Mouse (Mus musculus): ENCODE results near the gene Pigyl. TPM values are rescaled to one million over a fixed set of nuclear protein-coding genes. Genes with fewer than 3 reads are reported as not detected.

The Pigyl gene
- 9.3 TPM for polyA plus RNA-seq (2015; fragmentation: Illumina TruSeq; extraction: RNeasy Lipid Tissue Mini Kit (QIAGEN cat#74804); ENCODE audit: insufficient read depth, low read depth, low replicate concordance)

GRCm38 (mm10) chr9:22156497-22157245 is at the start of gene Pigyl:
Pigyl (plus strand) TSS chr9:22156846.

GRCm38 (mm10) chr9:22116740-22117426 is 39.8 kb upstream of the Pigyl start, which contains the start of gene Elof1:
Elof1 (minus strand) TSS chr9:22117172.

DNA sequence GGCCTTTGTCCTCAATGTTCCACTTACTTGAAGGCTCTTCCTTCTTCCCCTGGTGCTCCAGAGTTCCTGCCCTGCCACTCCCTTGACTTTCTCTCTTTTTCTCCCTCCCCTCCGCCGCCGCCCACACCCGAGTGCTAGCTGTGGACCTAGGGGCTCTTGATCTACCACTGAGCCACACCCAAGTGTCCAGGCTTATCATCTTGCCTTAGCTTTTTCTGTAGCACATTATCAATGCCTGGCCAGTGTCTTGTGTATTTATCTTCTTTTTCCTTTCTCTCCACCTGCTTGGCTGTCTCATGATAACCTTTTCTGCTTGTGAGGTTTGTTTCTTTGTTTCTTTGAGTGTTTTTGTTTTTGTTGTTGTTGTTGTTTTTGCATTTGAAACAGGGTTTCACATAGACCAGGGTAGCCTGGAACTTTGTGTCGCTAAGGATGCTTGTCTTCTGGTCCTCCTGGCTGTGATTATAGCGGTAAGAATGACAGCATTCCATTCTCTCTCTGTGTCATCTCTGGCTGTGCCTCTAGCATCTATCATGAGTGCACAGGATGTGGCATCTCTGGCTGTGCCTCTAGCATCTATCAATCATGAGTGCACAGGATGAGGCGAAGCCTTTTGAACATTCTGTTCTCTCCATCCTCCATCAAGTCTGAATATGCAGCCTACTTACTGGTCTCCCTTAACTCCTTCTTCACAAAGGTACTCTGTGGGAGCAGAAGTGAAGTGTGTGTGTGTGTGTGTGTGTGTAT is 20.8 kb upstream of the Pigyl start, which contains the start of gene Acp5:
Gene Acp5 (minus strand): TSS at position 68 of the 747 bp plus-strand sequence.

DNA sequence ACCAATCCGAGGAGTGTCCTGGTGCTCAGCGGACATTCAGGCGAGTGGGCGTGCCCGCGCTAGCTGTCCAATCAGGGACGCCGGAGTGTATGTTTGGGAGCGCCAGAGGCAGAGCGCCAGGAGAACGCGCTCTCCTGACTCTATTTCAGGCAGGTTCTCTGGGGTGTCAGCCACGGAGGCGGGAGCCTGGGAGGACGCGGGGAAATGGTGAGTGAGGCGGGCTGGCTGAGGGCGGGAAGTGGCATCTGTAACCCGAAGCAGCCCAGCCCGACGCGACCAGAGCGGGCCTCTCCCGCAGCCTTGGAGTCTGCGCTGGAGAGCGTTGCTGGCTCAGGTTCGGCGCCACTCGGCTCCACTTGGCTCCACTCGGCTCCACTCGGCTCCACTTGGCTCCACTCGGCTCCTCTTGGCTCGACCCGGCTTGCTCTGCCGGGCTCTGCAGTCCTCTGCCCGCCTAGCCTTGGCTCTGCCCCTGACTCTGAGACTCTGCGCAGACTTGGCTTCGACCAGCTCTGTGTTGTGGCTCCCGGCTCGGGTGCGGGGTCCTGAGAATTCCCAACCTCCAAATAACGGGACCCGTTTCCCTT is 31.5 kb downstream of the Pigyl start, which contains the start of gene Zfp872:
Gene Zfp872 (plus strand): TSS at position 66 of the 587 bp plus-strand sequence.

Other genes starting within 250 kb of the Pigyl start
- gene Rab3d, start 238.7 kb upstream of the Pigyl start, polyA plus RNA-seq (2015; fragmentation: Illumina TruSeq; extraction: RNeasy Lipid Tissue Mini Kit (QIAGEN cat#74804); ENCODE audit: insufficient read depth, low read depth, low replicate concordance) = 25.1 TPM
- 3.1 TPM for gene Ccdc159, start 229.4 kb upstream of the Pigyl start, polyA plus RNA-seq (2015; fragmentation: Illumina TruSeq; extraction: RNeasy Lipid Tissue Mini Kit (QIAGEN cat#74804); ENCODE audit: insufficient read depth, low read depth, low replicate concordance)
- 27.1 TPM for gene Tmem205, start 229.3 kb upstream of the Pigyl start, polyA plus RNA-seq (2015; fragmentation: Illumina TruSeq; extraction: RNeasy Lipid Tissue Mini Kit (QIAGEN cat#74804); ENCODE audit: insufficient read depth, low read depth, low replicate concordance)
- gene Plppr2, start 219.8 kb upstream of the Pigyl start, polyA plus RNA-seq (2015; fragmentation: Illumina TruSeq; extraction: RNeasy Lipid Tissue Mini Kit (QIAGEN cat#74804); ENCODE audit: insufficient read depth, low read depth, low replicate concordance) = 4.7 TPM
- 3.1 TPM for gene Swsap1, start 201.1 kb upstream of the Pigyl start, polyA plus RNA-seq (2015; fragmentation: Illumina TruSeq; extraction: RNeasy Lipid Tissue Mini Kit (QIAGEN cat#74804); ENCODE audit: insufficient read depth, low read depth, low replicate concordance)
- gene Epor, start 193.3 kb upstream of the Pigyl start, polyA plus RNA-seq (2015; fragmentation: Illumina TruSeq; extraction: RNeasy Lipid Tissue Mini Kit (QIAGEN cat#74804); ENCODE audit: insufficient read depth, low read depth, low replicate concordance) = not detected
- gene Rgl3, start 167.4 kb upstream of the Pigyl start, polyA plus RNA-seq (2015; fragmentation: Illumina TruSeq; extraction: RNeasy Lipid Tissue Mini Kit (QIAGEN cat#74804); ENCODE audit: insufficient read depth, low read depth, low replicate concordance) = 8.2 TPM
- gene Ccdc151, start 154.2 kb upstream of the Pigyl start, polyA plus RNA-seq (2015; fragmentation: Illumina TruSeq; extraction: RNeasy Lipid Tissue Mini Kit (QIAGEN cat#74804); ENCODE audit: insufficient read depth, low read depth, low replicate concordance) = not detected
- 16.0 TPM for gene Prkcsh, start 154.0 kb upstream of the Pigyl start, polyA plus RNA-seq (2015; fragmentation: Illumina TruSeq; extraction: RNeasy Lipid Tissue Mini Kit (QIAGEN cat#74804); ENCODE audit: insufficient read depth, low read depth, low replicate concordance)
- gene Elavl3, start 104.8 kb upstream of the Pigyl start, polyA plus RNA-seq (2015; fragmentation: Illumina TruSeq; extraction: RNeasy Lipid Tissue Mini Kit (QIAGEN cat#74804); ENCODE audit: insufficient read depth, low read depth, low replicate concordance) = 0.20 TPM
- gene Gm49318, start 85.6 kb upstream of the Pigyl start, polyA plus RNA-seq (2015; fragmentation: Illumina TruSeq; extraction: RNeasy Lipid Tissue Mini Kit (QIAGEN cat#74804); ENCODE audit: insufficient read depth, low read depth, low replicate concordance) = 1.6 TPM
- 3.8 TPM for gene Zfp653, start 85.5 kb upstream of the Pigyl start, polyA plus RNA-seq (2015; fragmentation: Illumina TruSeq; extraction: RNeasy Lipid Tissue Mini Kit (QIAGEN cat#74804); ENCODE audit: insufficient read depth, low read depth, low replicate concordance)
- gene Ecsit, start 71.4 kb upstream of the Pigyl start, polyA plus RNA-seq (2015; fragmentation: Illumina TruSeq; extraction: RNeasy Lipid Tissue Mini Kit (QIAGEN cat#74804); ENCODE audit: insufficient read depth, low read depth, low replicate concordance) = 7.1 TPM
- 3.7 TPM for gene Cnn1, start 57.6 kb upstream of the Pigyl start, polyA plus RNA-seq (2015; fragmentation: Illumina TruSeq; extraction: RNeasy Lipid Tissue Mini Kit (QIAGEN cat#74804); ENCODE audit: insufficient read depth, low read depth, low replicate concordance)
- gene Elof1, start 39.7 kb upstream of the Pigyl start, polyA plus RNA-seq (2015; fragmentation: Illumina TruSeq; extraction: RNeasy Lipid Tissue Mini Kit (QIAGEN cat#74804); ENCODE audit: insufficient read depth, low read depth, low replicate concordance) = 31.4 TPM
- gene Acp5, start 21.1 kb upstream of the Pigyl start, polyA plus RNA-seq (2015; fragmentation: Illumina TruSeq; extraction: RNeasy Lipid Tissue Mini Kit (QIAGEN cat#74804); ENCODE audit: insufficient read depth, low read depth, low replicate concordance) = 7.5 TPM
- 0.63 TPM for gene Zfp872, start 31.2 kb downstream of the Pigyl start, polyA plus RNA-seq (2015; fragmentation: Illumina TruSeq; extraction: RNeasy Lipid Tissue Mini Kit (QIAGEN cat#74804); ENCODE audit: insufficient read depth, low read depth, low replicate concordance)
- gene Zfp809, start 68.9 kb downstream of the Pigyl start, polyA plus RNA-seq (2015; fragmentation: Illumina TruSeq; extraction: RNeasy Lipid Tissue Mini Kit (QIAGEN cat#74804); ENCODE audit: insufficient read depth, low read depth, low replicate concordance) = 11.5 TPM
- gene Zfp599, start 103.0 kb downstream of the Pigyl start, polyA plus RNA-seq (2015; fragmentation: Illumina TruSeq; extraction: RNeasy Lipid Tissue Mini Kit (QIAGEN cat#74804); ENCODE audit: insufficient read depth, low read depth, low replicate concordance) = not detected
- 8.2 TPM for gene Zfp810, start 150.8 kb downstream of the Pigyl start, polyA plus RNA-seq (2015; fragmentation: Illumina TruSeq; extraction: RNeasy Lipid Tissue Mini Kit (QIAGEN cat#74804); ENCODE audit: insufficient read depth, low read depth, low replicate concordance)
- 1.0 TPM for gene Anln, start 232.3 kb downstream of the Pigyl start, polyA plus RNA-seq (2015; fragmentation: Illumina TruSeq; extraction: RNeasy Lipid Tissue Mini Kit (QIAGEN cat#74804); ENCODE audit: insufficient read depth, low read depth, low replicate concordance)